Mouse (Mus musculus): ENCODE measurements at regions not wholly inside any gene's neighbourhood (a gene's known extent, or its start where the extent isn't known, plus 50 kb on each side); places are given as distances from the start of the nearest gene placed in this dataset.

GRCm38 (mm10) chr3:144366976-144367765, 162.2 kb upstream of the Lmo4 start:
- no peak for TF ChIP-seq POLR2A (IDR thresholded peaks at IDR 0.05; ENCODE audit: low read depth, low read length)
- no peak; the same call in 1 of the 2 replicates for TF ChIP-seq CTCF (conservative IDR thresholded peaks at IDR 0.05; ENCODE audit: insufficient read depth, insufficient read length, low read depth, low read length)

Data from kidney, adult 2 months (tissue).